In genomic region chr2:181775786-181776185, GRCm38 (mm10) we compare ENCODE assay signal across 18 mouse cellular contexts. TPM values are rescaled to one million over a fixed set of nuclear protein-coding genes. Genes with fewer than 3 reads are reported as not detected.
DNase-seq lines count a peak whose midpoint lies in the region; ATAC-seq and TF ChIP-seq lines count a peak whose summit lies in the region.
"Had no signal": no experiment of that assay in that cellular context is flagged by ENCODE, and none has a peak within 500 bp of the region (broad histone marks: within the 10 kb centered on the region; RNA-seq: fewer than 3 reads in every experiment).

No protein-coding gene starts in this region.

- no peaks in the 10 kb centered on the region for H3K9me3 ChIP-seq in hindbrain, postnatal 0 days (ENCODE audit: low read length)
- H3K9me3 ChIP-seq in hindbrain, embryonic 11.5 days (ENCODE audit: control insufficient read depth, low read length): no peaks in the 10 kb centered on the region
- H3K9me3 ChIP-seq in liver, postnatal 0 days (ENCODE audit: low read length): no peaks in the 10 kb centered on the region
- H3K9me3 ChIP-seq: liver, embryonic 13.5 days; stomach, embryonic 15.5 days had no signal

- no peak for TF ChIP-seq CTCF in hindbrain, postnatal 0 days (IDR thresholded peaks at IDR 0.05; ENCODE audit: low read depth)
- TF ChIP-seq CTCF in liver, adult 2 months (IDR thresholded peaks at IDR 0.05; ENCODE audit: low read depth, low read length): no peak
- TF ChIP-seq CTCF in liver, postnatal 0 days (IDR thresholded peaks at IDR 0.05; ENCODE audit: low read depth): no peak

- 62% methylated on average over 1 of the region's 1 CpGs for WGBS in hindbrain, postnatal 0 days
- WGBS in hindbrain, embryonic 11.5 days: 83% methylated on average over 1 of the region's 1 CpGs
- 23% methylated on average over 1 of the region's 1 CpGs for WGBS in liver, adult 2 months
- WGBS in liver, postnatal 0 days (ENCODE audit: insufficient replicate concordance): 38% methylated on average over 1 of the region's 1 CpGs

- no peak overlapping the region for H3K4me3 ChIP-seq in hindbrain, postnatal 0 days (ENCODE audit: low read length)
- H3K4me3 ChIP-seq in hindbrain, embryonic 11.5 days (ENCODE audit: low read depth, low read length): no peak overlapping the region
- H3K4me3 ChIP-seq in liver, adult 2 months (ENCODE audit: insufficient read depth, low read depth, low read length): no peak overlapping the region
- H3K4me3 ChIP-seq in liver, postnatal 0 days (ENCODE audit: low read depth, low read length): no peak overlapping the region
- H3K4me3 ChIP-seq: liver, embryonic 13.5 days; stomach, embryonic 15.5 days had no signal

- H3K36me3 ChIP-seq in hindbrain, postnatal 0 days (ENCODE audit: insufficient read depth, low read length): no peaks in the 10 kb centered on the region
- no peaks in the 10 kb centered on the region for H3K36me3 ChIP-seq in hindbrain, embryonic 11.5 days (ENCODE audit: control insufficient read depth, insufficient read depth, low read length)
- no peaks in the 10 kb centered on the region for H3K36me3 ChIP-seq in liver, adult 2 months (ENCODE audit: control insufficient read depth, insufficient read depth, low read length)
- H3K36me3 ChIP-seq in liver, postnatal 0 days (replicated peaks; ENCODE audit: insufficient read depth, low read length): no peaks in the 10 kb centered on the region
- H3K36me3 ChIP-seq: liver, embryonic 13.5 days; stomach, embryonic 15.5 days had no signal

- no peak for TF ChIP-seq EP300 in liver, postnatal 0 days (IDR thresholded peaks at IDR 0.05; ENCODE audit: low read depth)

- TF ChIP-seq POLR2A in liver, adult 2 months (IDR thresholded peaks at IDR 0.05; ENCODE audit: extremely low read depth, insufficient read depth, low read length): no peak

- no peak overlapping the region; the same call in 1 of the 2 replicates for H3K27ac ChIP-seq in hindbrain, postnatal 0 days
- H3K27ac ChIP-seq in hindbrain, embryonic 11.5 days (ENCODE audit: low read depth, low read length): no peak overlapping the region
- no peak overlapping the region for H3K27ac ChIP-seq in liver, adult 2 months (replicated peaks; ENCODE audit: insufficient read depth, low read depth, low read length)
- no peak overlapping the region for H3K27ac ChIP-seq in liver, postnatal 0 days (ENCODE audit: low read depth)
- H3K27ac ChIP-seq: kidney, postnatal 0 days; liver, embryonic 13.5 days; stomach, embryonic 15.5 days had no signal

- H3K27me3 ChIP-seq in hindbrain, postnatal 0 days (ENCODE audit: insufficient read depth, low read length): no peaks in the 10 kb centered on the region
- no peaks in the 10 kb centered on the region for H3K27me3 ChIP-seq in hindbrain, embryonic 11.5 days (ENCODE audit: control insufficient read depth, insufficient read depth, low read length)
- no peaks in the 10 kb centered on the region for H3K27me3 ChIP-seq in liver, adult 2 months (ENCODE audit: control insufficient read depth, insufficient read depth, low read length)
- H3K27me3 ChIP-seq in liver, postnatal 0 days (ENCODE audit: insufficient read depth, low read length): no peaks in the 10 kb centered on the region
- H3K27me3 ChIP-seq: liver, embryonic 13.5 days; stomach, embryonic 15.5 days had no signal

- DNase-seq in hindbrain, postnatal 0 days (ENCODE audit: low spot score): peak; percentile 68
- no peak for DNase-seq in hindbrain, embryonic 11.5 days (ENCODE audit: low spot score)
- peak; percentile 9 for DNase-seq in liver, adult 2 months (ENCODE audit: extremely low read depth, low read depth, low spot score)
- DNase-seq in liver, postnatal 0 days: no peak
- DNase-seq in cerebellum, adult 8-10 months: peak; percentile 43
- DNase-seq in retina, postnatal 1 day: peak; percentile 81
- DNase-seq in layer of hippocampus, postnatal 10 days (ENCODE audit: low spot score in 2 of 2): no peak
- DNase-seq: B cell, adult 2 months; heart, postnatal 4 days; layer of hippocampus, postnatal 36 days; liver, embryonic 13.5 days; spleen, adult 18-20 months had no signal

- no peaks in the 10 kb centered on the region for H3K79me2 ChIP-seq in liver, adult 2 months (ENCODE audit: control insufficient read depth, insufficient read depth, low read length)

- no peak overlapping the region for H3K9ac ChIP-seq in hindbrain, postnatal 0 days (replicated peaks; ENCODE audit: low read length)
- no peak overlapping the region for H3K9ac ChIP-seq in hindbrain, embryonic 11.5 days (ENCODE audit: low read depth, low read length)
- no peak overlapping the region for H3K9ac ChIP-seq in liver, adult 2 months (ENCODE audit: low read depth, low read length)
- no peak overlapping the region for H3K9ac ChIP-seq in liver, postnatal 0 days (replicated peaks)
- H3K9ac ChIP-seq: liver, embryonic 13.5 days; stomach, embryonic 15.5 days had no signal

- ATAC-seq in hindbrain, postnatal 0 days: peak; percentile 79
- no peak for ATAC-seq in hindbrain, embryonic 11.5 days (ENCODE audit: low FRiP score)
- no peak for ATAC-seq in liver, postnatal 0 days
- no peak for ATAC-seq in megakaryocyte progenitor cell, adult 5-6 weeks (replicated peaks; ENCODE audit: poor library complexity)
- ATAC-seq: inflammation-experienced regulatory T-cells, adult 6 months had no signal

- no peak overlapping the region for H3K4me2 ChIP-seq in hindbrain, postnatal 0 days (ENCODE audit: low read depth, low read length)
- no peak overlapping the region for H3K4me2 ChIP-seq in hindbrain, embryonic 11.5 days (replicated peaks; ENCODE audit: low read depth, low read length)
- no peak overlapping the region for H3K4me2 ChIP-seq in liver, postnatal 0 days (ENCODE audit: low read depth, low read length)
- H3K4me2 ChIP-seq: liver, embryonic 13.5 days; stomach, embryonic 15.5 days had no signal

- H3K4me1 ChIP-seq in hindbrain, postnatal 0 days (ENCODE audit: insufficient read depth, low read length): no peaks in the 10 kb centered on the region
- no peaks in the 10 kb centered on the region for H3K4me1 ChIP-seq in hindbrain, embryonic 11.5 days (replicated peaks; ENCODE audit: control insufficient read depth, insufficient read depth, low read length)
- no peaks in the 10 kb centered on the region for H3K4me1 ChIP-seq in liver, adult 2 months (ENCODE audit: control insufficient read depth, insufficient read depth, low read length)
- no peaks in the 10 kb centered on the region for H3K4me1 ChIP-seq in liver, postnatal 0 days (ENCODE audit: insufficient read depth)
- H3K4me1 ChIP-seq: liver, embryonic 13.5 days; stomach, embryonic 15.5 days had no signal

RNA-seq across cellular contexts. Expression of gene Myt1, which starts 12.7 kb away (rescaled TPM):
- total RNA-seq in hindbrain, postnatal 0 days (2014; rRNA removed): 49.2 and 55.2 TPM in 2 replicates
- 10.1 and 11.4 TPM in 2 replicates for polyA plus RNA-seq in hindbrain, postnatal 0 days (2015; fragmentation: Nextera tagmentation; extraction: Ambion mirVana)
- 38.7 and 39.3 TPM in 2 replicates for polyA plus RNA-seq in hindbrain, embryonic 11.5 days (2014; fragmentation: Nextera tagmentation; extraction: Ambion mirVana)
- not detected in 2 replicates for total RNA-seq in liver, adult 2 months (2014; rRNA removed)
- not detected in 2 replicates for polyA plus RNA-seq in liver, adult 2 months (2012; rRNA removed)
- polyA plus RNA-seq in liver, postnatal 0 days (2015; fragmentation: Nextera tagmentation; extraction: Ambion mirVana): not detected in 2 replicates
- total RNA-seq in layer of hippocampus, postnatal 10 days (2021): 10 to 100 TPM; 38.0 to 46.5 TPM
- not detected in 2 replicates for total RNA-seq in megakaryocyte progenitor cell, adult 5-6 weeks (2015)
- not detected in 2 replicates for total RNA-seq in megakaryocyte progenitor cell, adult 5-6 weeks (2017)
- total RNA-seq: granulocyte monocyte progenitor cell, adult 5-6 weeks; heart, postnatal 4 days; megakaryocyte, adult 5-6 weeks had no signal
- polyA plus RNA-seq: inflammation-experienced regulatory T-cells, adult 6 months; kidney, postnatal 0 days; liver, embryonic 13.5 days had no signal

Comparison
In these comparisons a context has a peak if more than half of its experiments do, and no peak if none do; other contexts are left out.
1. DNase-seq: peak in hindbrain, postnatal 0 days (single experiment), liver, adult 2 months (single experiment), cerebellum, adult 8-10 months (single experiment) and retina, postnatal 1 day (single experiment); none in hindbrain, embryonic 11.5 days (single experiment), liver, postnatal 0 days (single experiment) and layer of hippocampus, postnatal 10 days (0 of 2).
2. RNA of gene Myt1, which starts 12.7 kb away (total RNA-seq): 49.2 to 55.2 TPM in hindbrain, postnatal 0 days and 38.0 to 46.5 TPM in layer of hippocampus, postnatal 10 days; not detected in liver, adult 2 months and not detected in megakaryocyte progenitor cell, adult 5-6 weeks; every median in the first group is over 10 times any median in the second.